Mouse (Mus musculus) left cerebral cortex, postnatal 10 days (tissue): Measurements from ENCODE around the gene Slc13a2. TPM values are rescaled to one million over a fixed set of nuclear protein-coding genes. Genes with fewer than 3 reads are reported as not detected.

Experiments
- DNase-seq, 2 experiments: peaks; one replicate each; pipeline ENCODE4 v3.0.0; 2021 to 2022; ENCODE audit warnings: low spot score in 2 of 2, mixed read lengths in 1 of 2; ENCODE audit errors: extremely low spot score in 1 of 2
- intact Hi-C: fragments of 180-260 bp; cut with DNase I; formaldehyde crosslinking; loops from one replicate; pipeline ENCODE4 v1.15.1; 2025
- total RNA-seq, 2 experiments: library from RNA; stranded (reverse); gene quantifications; 2 replicates each; pipeline ENCODE4 v1.2.3; 2021

The Slc13a2 gene
- total RNA-seq, 2 experiments from 2014 or later: not detected

DNA sequence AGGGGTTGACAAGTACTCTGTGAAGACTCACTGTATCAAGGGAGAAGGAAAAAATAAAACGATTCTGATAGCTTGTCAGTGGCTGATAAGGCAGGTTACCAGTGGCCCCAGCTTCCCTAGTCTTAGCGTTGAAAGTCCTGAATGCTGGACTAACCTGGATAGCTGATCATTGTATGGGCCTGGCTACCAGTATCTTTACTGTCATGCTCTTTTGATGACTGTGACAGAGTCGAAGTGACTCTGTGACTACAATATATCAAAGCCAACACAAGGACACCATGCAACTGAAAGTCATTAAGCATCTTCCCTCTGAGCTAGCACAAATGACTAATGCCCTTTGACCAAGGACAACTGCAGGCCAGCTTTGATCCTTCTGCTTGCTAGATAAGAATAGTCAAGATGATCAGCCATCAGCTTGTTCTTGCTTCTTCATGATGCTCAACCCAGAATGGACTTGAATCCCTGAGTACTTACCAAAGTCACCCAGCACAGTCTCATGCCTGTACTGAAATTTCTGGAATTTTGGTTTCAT, 16.4 kb upstream of the Slc13a2 start:
- no peak for DNase-seq
- intact Hi-C loops: no loop called here

DNA sequence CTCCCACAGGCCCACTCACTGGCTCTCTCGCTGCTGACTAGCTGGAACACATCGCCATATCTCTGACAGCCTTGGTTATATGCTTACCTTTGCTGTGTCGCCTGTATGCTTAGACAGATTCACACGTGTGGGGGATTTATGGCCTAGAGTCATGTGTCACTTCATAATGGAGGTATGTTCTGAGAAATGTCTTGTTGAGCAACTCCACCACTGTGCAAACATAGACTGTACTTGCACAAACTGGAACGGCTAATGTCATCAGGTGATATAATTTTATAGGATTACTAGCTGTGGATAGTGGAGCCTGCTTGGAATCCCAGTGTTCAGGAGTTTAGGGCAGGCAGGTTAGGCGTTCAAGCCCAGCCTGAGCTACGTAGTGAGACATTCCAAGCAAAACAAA, 15.2 kb upstream of the Slc13a2 start:
- no peak for DNase-seq
- intact Hi-C loops: no loop called here

DNA sequence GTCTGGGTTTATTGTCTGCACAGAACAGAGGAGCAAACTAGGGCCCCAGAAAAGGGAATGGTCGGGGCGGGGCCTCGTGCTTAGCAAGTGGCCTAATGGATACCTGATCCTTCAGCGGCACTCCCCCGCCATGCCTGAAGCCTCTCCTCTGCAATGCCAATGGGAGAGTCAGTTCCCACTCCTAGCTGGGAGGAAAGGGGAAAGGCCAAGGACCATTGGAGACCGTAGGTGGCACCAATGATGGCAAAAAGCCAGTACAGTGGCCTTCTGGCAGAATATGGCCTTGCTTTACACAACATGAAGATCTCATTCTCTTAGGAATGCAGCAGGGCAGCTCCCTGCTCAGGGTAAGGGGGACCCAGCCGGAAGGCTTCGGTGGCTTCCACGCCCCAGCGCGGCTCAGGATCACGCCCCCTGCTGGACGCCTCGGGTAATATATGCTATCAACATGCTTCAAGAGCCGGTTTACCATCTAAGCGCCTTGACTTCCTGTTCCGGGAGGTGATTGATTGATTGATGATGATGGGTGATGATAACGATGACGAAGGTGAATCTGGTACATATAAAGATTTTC, 13.8 kb upstream of the Slc13a2 start:
- intact Hi-C loops: no loop called here
- no peak for DNase-seq

DNA sequence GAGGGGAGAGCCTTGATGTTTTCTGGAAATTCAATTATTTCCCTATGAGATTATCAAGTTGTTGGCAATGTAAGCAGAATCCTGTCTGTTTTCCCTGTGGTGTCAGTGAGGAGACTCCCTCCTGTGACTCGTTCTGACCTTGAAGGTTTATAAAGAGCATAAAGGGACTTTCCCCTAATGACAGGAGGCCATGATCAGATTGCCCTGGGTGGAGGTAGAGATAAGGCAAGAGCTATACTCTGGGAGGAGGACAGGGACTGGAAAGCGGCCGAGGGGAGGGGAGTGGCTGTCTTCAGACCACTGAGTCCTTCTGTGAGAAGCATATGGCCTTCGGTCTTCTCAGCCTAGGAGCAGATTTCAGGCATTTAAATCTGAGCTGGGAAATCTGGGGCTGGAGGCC, 12.0 kb upstream of the Slc13a2 start:
- no peak for DNase-seq
- intact Hi-C loops: no loop called here

DNA sequence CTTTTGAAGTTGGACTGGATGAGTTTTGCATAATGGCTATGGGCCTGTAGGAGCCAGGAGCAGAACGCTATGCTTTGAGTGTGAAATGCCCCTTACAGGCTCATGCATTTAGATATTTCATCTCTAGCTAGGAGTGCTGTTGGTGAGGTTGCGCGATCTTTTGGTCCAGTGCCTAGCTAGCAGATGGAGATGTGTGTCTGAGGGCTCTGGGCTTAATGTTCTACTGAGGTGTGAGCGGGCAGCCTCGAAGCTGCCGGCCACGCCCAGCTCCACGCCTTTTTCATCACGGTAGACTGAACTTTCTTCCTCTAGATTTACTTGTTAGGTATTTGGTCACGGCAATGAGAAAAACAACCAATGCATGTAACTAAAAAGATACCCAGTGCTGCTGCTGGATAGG, 9.2 kb upstream of the Slc13a2 start:
- intact Hi-C loops: no loop called here
- no peak for DNase-seq

DNA sequence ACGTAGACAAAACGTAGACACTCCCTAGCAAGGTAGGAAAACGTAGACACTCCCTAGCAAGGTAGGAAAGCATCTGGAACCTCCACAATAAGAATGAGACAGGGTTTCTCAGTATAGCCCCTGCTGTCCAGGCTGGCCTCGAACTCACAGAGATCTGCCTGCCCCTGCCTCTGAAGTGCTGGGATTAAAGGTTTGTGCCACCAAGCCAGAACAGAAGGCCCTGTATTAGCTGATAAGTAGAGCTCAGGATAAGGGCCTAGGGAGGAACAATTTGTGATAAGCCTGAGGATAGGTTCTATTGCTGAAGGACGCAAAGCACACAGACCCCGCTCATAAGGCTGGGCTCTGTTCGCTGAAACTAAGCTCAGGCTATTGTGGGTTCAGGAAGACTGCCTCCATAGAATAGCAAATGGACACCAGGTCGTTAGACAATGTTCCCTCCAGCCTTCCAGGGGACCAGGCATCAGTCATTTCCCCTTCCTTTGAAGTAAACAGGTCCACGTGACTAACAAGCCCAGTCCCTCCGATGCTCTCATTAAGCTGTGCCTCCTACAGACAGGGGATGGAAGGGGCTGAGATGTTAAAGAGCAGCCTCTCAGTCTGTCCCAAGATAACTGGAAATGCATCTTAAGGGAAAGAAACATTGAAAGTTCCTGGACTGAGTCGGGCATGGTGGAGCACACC, 8.3 kb upstream of the Slc13a2 start:
- no peak for DNase-seq
- intact Hi-C loops: no loop called here

DNA sequence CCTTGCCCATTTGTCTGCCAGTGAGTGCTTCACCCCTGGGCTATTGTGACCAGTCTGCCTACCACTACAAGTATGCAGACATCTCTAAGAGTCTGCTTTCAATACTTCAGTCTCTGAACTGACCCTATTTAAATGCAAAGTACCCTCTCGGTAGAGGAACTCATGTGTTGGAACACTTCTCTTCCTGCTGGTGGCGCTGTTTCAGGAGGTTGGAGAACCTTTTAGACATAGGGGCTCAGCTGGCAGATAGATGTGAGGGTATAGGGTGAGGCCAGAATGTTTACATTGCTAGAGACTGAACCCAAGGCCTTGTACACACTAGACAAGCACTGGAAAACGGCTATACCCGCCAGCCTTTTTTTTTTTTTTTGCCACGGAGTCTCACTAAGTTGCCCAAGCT, 6.3 kb upstream of the Slc13a2 start:
- no peak for DNase-seq
- intact Hi-C loops: no loop called here

DNA sequence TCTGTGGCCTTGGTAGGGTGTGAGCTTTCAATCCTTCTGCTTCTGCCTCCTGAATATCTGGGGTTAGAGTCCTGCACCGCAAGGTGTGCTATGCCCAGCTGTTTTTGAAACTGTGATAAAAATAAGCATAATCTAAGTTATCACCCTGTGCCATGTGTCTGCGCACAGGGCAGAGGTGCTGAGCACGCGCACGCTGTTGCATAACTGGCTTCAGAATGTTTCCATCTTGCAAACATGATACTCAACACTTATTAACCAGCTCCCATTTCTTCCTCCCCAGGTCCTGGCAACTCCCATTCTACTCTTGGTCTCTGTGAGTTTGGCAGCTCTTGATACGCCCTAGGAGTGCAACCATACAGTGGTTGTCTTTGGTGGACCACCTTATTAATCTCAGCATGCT, 5.6 kb upstream of the Slc13a2 start:
- no peak for DNase-seq
- intact Hi-C loops: no loop called here

DNA sequence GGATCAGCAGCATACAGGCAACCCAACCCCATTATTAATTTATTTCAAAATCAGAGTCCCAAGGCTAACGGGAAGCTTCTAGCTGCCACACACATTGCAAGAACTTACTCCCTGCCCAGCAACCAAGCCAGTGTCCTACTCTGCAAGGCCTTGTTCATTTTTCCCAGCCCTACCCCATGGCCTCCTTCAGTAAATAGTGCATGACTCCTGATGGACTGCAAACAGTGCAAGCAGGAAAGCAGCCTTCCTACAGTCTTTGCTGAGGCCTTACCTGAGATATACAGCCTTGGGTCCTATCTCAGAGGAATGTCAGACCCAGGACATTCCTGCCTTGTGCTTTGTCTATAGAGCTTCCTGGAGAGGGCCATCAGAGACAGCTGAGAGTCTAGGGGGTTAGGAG, 3.6 kb upstream of the Slc13a2 start:
- DNase-seq: no peak
- intact Hi-C loops: no loop called here

DNA sequence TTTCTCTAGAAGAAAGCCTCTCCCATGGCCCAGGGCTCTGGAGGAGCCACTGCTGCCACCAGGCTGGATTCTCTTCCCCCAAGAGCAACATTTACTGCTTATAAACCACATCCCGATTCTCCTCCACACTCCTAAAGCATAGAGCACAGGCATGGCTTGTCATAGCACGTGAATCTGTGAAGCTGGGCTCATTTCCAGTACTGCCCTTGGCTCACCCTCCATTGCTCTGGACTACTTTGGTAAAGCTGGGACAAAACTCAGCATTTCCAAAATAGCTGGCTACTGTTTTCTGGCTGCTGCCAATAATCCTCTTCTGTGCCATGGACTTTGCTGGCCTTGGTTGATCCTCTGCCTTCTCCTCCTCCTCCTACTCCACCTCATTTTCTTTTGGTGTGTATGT, 2.3 kb upstream of the Slc13a2 start:
- peak in 1 of 2 experiments; percentile 35 for DNase-seq
- intact Hi-C loops: no loop called here

DNA sequence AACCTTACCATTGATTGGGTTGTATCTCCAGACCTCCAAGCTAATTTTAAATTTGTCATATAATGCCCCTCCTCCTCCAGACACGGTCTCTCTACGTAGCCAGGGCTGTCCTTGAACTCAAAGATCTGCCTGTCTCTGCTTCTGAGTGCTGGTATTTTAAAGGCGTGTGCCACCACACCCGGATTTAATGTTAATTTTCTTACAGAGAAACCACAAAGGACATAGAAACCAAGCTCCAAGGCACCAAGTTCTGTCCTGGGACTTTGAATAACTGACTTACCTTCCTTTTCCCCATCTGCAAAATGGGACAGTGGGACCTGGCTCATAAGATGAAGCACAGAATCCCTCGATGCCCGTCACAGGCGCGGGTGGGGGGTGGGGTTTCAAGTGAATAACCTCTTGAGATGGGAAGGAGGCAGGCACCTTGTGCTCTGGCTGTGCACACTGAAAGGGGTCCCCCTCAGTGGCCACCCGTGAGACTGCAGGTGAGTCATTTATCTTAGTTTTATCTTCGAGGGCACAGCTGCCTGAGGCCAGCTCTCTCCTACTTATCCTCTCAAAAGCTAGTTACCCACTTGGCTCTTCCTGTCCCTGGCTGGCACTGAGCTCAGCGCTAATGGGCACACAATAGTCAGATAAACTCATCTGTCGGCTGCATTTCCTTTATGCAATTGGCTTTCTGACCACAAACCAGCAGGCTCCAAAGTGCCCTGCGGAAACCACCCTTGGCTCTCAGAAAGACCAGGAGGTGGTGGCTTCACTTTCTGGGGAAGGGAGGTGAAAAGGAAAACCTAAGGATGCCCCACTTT, 612 bp downstream of the Slc13a2 start:
- DNase-seq: no peak
- intact Hi-C loops: no loop called here

DNA sequence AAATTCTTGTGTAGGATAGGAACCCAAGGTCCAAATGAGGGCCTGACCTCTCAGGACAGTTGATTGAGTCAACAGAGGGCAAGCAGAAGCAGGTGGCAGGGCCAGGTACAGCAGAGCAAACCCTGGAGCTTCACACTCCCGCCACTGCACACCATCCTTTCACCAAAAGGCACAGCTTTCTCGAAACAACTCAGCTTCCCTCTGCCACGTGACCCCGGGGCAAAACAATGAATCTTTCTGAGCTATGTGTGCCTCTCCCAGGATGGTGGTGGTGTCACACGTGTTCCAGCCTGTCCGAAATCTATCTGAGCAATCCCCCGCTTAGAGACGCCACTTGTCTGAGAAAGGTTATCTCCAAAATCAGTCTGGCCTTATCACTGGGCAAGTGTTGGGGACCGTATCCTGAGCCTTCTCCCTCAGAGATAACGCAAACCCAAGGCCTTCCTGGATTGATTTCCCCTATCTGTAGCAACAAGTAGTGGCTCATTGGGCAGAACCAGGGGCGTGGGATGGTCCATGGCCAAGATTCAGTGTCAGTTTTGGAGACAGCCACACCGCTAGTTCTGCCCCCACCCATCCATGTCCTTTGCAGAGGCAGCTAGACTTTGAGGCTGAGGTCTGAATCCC, 1.6 kb downstream of the Slc13a2 start:
- no peak for DNase-seq
- intact Hi-C loops: no loop called here

DNA sequence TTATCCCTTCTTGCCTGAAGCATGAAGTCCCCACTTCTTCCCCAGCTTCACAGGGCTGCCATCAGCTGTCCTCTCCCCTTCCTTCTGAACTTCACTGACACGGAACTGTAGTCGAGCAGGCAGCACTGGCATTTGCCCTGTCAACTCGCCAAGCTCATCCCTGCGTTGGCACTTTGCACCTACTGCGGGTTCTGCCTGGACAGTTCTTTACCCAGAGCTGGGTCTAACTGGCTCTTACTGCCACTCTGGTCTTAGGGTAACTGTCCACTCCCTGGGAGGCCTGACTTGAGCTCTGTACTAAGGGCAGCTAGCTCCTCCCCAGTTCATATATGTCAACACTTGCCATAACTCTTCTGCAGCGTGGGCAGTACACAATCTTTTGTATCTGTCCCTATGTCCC, 5.2 kb downstream of the Slc13a2 start:
- intact Hi-C loops: no loop called here

DNA sequence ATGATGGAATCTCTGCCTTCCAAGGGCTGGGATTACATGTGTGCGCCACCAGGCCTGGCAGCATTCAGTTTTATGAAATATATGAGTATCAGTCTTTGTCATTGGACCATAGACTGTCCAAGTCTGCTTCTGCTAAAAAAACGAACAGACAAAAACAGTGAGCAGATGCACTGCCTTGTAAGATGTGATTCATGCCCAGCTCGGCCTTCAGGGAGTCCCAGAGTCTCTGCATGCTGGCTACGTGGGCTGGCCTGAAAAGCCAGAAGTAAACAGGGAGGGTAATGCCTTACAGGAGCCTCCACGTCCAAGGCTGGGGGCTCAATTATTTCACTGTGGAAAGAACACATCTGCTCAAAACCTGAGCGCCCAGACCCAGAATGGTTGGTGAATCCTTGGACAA, 9.2 kb downstream of the Slc13a2 start:
- intact Hi-C loops: no loop called here
- no peak for DNase-seq

More for the DNA sequence above, 5.2 kb downstream of the Slc13a2 start:
- no peak for DNase-seq

DNA sequence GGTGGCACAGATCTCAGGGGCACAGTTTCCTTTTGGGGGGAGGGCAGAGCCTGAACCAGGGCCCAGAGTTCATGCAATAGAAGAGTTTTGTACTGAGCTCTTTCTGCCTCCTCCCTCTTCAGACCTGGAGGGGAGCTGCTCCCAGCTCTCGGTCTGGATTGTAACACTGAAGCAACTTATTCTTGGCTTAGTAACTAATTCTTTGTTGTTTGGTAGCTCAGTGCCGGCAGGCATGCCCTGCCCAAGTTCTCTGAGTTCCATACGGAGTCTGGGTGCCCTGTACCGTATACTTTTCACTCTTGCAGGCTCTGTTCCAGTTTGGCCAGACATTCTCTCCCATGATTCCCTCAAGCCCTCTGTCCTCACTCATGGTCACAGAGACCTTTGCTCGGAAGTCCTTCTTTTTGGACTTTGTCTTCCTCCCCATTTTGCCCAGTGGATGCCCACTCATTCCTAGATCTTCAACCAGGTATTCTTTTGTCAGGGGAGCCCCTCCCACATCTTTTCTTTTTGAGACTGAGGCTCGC, 9.6 kb downstream of the Slc13a2 start:
- intact Hi-C loops: no loop called here
- no peak for DNase-seq

DNA sequence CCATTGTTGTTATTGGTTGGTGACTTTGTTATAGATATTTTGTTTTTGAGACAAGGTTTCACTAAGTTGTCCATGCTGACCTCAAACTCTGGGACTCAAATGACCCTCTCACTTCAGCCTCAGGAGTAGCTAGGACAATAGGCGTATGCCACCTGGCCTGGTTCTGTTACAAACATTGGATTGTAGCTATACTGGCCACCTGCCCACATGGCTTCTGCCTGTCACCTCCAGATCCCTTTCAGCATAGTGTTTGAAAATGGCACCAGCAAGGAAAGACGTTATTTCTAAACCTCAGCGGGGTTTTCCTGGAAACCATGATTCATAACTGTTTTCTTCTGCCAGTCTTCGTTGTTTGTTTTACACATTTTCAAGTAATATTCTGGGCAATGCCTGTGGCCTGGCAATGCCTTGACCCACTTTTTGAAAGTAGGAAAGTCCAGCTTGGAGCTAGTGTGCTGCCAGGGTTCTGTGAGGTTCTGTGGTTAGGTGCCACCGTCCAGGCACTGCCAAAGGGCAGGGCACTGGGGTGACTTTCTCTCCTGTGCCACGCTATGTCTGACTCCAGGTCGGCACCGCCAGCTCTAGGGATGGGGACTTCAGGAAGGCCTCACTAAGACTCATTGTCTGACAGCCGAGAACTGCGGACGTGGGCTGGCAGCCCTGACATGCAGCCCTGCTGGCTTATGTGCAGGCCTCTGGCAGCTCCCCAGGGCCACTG, 10.3 kb downstream of the Slc13a2 start:
- DNase-seq: peak in 1 of 2 experiments; percentile 13
- intact Hi-C loops: no loop called here

DNA sequence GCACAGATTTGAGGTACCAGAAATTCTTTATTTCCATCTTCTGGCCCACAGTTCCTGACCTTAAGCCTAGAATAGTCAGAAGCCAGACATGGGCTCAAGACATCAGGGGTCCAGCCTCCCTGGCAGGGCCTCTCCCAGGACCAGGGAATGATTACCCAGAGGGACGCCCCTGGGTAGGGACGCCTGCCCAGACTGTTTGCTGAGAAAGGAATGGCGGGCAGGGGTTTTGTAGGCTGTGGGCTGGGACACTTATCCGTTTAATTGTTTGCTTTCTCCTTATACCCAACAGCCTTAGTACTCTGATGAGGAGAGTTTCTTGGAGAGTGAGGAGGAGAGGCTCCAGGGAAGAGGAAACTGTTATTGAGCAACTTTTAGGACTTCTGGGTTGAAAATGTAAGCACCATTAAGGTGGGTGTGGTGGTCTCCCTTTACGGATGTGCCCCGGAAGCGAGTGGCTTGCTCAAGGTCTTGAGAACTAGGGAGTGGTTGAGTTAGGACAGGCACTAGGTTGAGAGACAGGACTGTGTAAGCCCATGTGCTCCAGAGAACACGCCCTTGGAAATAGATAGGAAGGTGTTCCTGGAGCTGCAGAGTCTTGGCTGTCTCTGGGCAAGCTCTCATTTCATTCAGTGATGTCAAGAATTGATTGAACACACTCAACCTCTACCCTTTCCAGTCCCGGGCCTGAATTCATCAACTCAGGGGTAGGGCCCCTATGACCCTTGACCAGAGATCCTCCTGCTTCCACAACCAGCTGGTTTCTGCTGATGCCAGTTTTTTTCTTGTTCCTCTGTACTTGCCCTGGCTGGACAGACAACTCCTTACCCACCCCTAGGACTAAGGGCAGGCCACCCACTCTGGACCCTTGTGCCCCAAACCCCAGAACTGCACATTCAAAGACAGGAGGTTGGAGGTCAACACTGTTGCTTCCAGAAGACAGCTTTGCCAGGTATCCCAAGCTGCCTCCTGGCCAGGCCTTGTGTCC, 13.5 kb downstream of the Slc13a2 start:
- intact Hi-C loops: no loop called here
- DNase-seq: no peak

DNA sequence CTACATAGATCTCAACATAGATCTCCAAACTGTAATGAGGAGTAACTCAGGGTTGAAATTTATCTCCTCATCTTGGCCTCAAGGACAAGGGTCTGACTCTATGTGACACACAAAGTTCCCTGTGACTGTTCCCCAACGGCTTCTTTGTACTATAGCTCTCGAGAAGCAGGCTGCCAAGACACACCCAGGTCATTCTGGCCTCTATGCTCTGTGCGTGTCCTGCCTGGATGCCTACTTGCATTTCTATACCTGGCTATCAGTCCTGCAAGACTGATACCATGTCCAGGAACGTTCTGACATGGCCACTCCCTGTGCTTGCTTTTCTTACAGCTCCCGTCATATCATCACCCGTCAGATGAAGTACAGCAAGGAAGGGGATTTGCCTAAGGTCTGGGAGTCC, 20.0 kb downstream of the Slc13a2 start:
- intact Hi-C loops: no loop called here
- no peak for DNase-seq
